Mouse (Mus musculus): ENCODE measurements around the gene Klf7. TPM values are rescaled to one million over a fixed set of nuclear protein-coding genes. Genes with fewer than 3 reads are reported as not detected.

The Klf7 gene
- polyA plus RNA-seq, 1 experiment: 31.7 TPM

DNA sequence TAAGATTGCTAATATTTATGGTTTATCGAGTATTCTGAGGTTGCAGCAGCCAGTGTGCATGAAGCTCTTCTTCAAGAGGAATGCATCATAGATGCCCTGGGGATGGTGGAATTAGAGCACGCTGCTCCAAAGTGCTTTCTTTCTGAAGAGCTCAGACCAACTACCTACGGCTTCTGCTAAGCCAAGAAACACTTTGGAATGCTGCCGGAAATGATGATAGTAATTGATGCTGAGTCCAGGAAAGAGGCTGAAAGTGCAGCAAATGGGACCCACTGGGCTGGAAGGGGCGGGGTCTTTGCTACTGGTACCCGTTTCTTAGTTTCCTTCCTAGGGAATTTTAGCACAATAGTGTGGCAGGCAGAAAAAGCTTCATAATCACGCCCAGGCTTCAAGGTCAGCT, 62.0 kb downstream of the Klf7 start:
- H3K4me1 ChIP-seq (replicated peaks; ENCODE audit: control insufficient read depth, insufficient read depth, low read length): peaks cover 4% of the 10 kb centered on the region
- no peak overlapping the region for H3K4me3 ChIP-seq (ENCODE audit: control insufficient read depth, insufficient read depth, low read length)
- H3K27me3 ChIP-seq (ENCODE audit: control insufficient read depth, insufficient read depth, low read length): no peaks in the 10 kb centered on the region
- no peak overlapping the region for H3K27ac ChIP-seq (ENCODE audit: control insufficient read depth, insufficient read depth, low read length)
- no peak for TF ChIP-seq POLR2A (IDR thresholded peaks at IDR 0.05; ENCODE audit: control insufficient read depth, extremely low read depth, insufficient read depth, low read length, poor library complexity)
- no peak for TF ChIP-seq CTCF (IDR thresholded peaks at IDR 0.05; ENCODE audit: borderline replicate concordance, control insufficient read depth, extremely low read depth, insufficient read depth, low read length, poor library complexity)
- WGBS: 94% methylated on average over 7 of the region's 7 CpGs
- DNase-seq: no peak
- no peaks in the 10 kb centered on the region for H3K36me3 ChIP-seq (ENCODE audit: control insufficient read depth, insufficient read depth, low read length)

DNA sequence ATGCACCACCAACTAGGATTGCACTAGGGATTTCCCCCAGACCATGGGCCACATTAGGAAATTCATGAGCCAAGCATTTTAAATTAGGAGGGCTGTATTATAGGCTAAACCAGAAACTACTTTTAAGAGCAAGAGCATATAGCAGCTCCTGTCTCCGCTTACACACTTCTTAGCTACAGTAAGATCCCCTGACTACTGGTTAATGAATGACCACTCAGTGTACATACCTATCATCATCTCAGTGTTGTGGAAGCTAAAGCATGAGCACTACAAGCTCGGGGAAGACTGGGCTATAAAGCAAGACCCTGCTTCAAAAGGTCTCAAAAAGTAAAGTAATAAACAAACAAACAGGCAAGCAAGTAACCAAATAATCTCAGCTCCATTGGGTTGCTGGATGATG, 65.5 kb downstream of the Klf7 start:
- no peaks in the 10 kb centered on the region for H3K36me3 ChIP-seq (ENCODE audit: control insufficient read depth, insufficient read depth, low read length)
- no peak overlapping the region for H3K4me3 ChIP-seq (ENCODE audit: control insufficient read depth, insufficient read depth, low read length)
- H3K27ac ChIP-seq (ENCODE audit: control insufficient read depth, insufficient read depth, low read length): no peak overlapping the region
- no peak for TF ChIP-seq POLR2A (IDR thresholded peaks at IDR 0.05; ENCODE audit: control insufficient read depth, extremely low read depth, insufficient read depth, low read length, poor library complexity)
- TF ChIP-seq CTCF (IDR thresholded peaks at IDR 0.05; ENCODE audit: borderline replicate concordance, control insufficient read depth, extremely low read depth, insufficient read depth, low read length, poor library complexity): no peak
- H3K4me1 ChIP-seq (replicated peaks; ENCODE audit: control insufficient read depth, insufficient read depth, low read length): peaks cover 8% of the 10 kb centered on the region
- WGBS: 94% methylated on average over 2 of the region's 2 CpGs
- no peak for DNase-seq
- H3K27me3 ChIP-seq (ENCODE audit: control insufficient read depth, insufficient read depth, low read length): no peaks in the 10 kb centered on the region

DNA sequence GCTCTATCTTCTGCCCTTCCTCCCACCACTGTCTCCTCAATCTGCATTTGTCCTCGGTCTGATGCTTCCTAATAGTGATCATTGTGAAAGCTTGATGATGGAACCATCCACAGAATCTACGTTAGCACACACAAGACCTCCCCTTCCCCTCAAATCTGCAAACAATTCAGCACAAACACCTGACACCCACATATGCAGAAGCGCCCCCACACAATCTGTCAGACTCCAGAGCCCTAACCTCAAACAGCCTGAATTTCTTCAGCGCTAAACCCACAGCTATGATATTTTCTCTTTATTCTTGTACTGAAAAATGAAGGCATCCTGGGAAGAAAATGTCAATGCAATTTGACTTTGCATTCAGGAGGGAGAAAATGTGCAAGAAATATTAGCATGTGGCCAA, 66.1 kb downstream of the Klf7 start:
- 85% methylated on average over 4 of the region's 4 CpGs for WGBS

DNA sequence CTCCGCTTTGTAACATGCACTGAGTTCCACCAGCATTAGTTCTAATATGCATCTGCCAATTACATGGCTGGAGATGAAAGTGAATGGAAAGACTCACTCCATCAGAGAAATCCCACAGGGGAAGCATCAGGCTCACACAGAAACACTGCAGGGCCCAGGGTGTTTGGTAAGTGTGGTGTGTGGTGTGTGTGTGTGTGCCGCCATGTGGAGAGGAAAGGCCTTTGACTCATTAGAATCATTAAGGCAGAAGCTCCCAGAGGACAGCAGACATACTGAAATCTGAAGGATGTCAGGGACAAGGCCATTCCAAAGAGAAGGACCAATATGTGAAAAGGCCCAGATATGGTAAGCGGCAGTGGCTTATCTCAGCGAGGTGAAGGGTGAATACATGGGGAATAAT, 66.9 kb downstream of the Klf7 start:
- H3K4me1 ChIP-seq (replicated peaks; ENCODE audit: control insufficient read depth, insufficient read depth, low read length): peaks cover 8% of the 10 kb centered on the region
- no peak overlapping the region for H3K4me3 ChIP-seq (ENCODE audit: control insufficient read depth, insufficient read depth, low read length)
- H3K27me3 ChIP-seq (ENCODE audit: control insufficient read depth, insufficient read depth, low read length): no peaks in the 10 kb centered on the region
- TF ChIP-seq CTCF (IDR thresholded peaks at IDR 0.05; ENCODE audit: borderline replicate concordance, control insufficient read depth, extremely low read depth, insufficient read depth, low read length, poor library complexity): no peak
- no peak for TF ChIP-seq POLR2A (IDR thresholded peaks at IDR 0.05; ENCODE audit: control insufficient read depth, extremely low read depth, insufficient read depth, low read length, poor library complexity)
- H3K36me3 ChIP-seq (ENCODE audit: control insufficient read depth, insufficient read depth, low read length): no peaks in the 10 kb centered on the region
- no peak overlapping the region for H3K27ac ChIP-seq (ENCODE audit: control insufficient read depth, insufficient read depth, low read length)
- no peak for DNase-seq
- WGBS: 98% methylated on average over 4 of the region's 4 CpGs

More for the DNA sequence above, 66.1 kb downstream of the Klf7 start:
- Histone ChIP-seq H3K4me3 (ENCODE audit: control insufficient read depth, insufficient read depth, low read length) (no peak overlapping the region), H3K4me1 (replicated peaks; ENCODE audit: control insufficient read depth, insufficient read depth, low read length) (peaks cover 8% of the 10 kb centered on the region), H3K36me3 (ENCODE audit: control insufficient read depth, insufficient read depth, low read length) (no peaks in the 10 kb centered on the region), H3K27me3 (ENCODE audit: control insufficient read depth, insufficient read depth, low read length) (no peaks in the 10 kb centered on the region), H3K27ac (ENCODE audit: control insufficient read depth, insufficient read depth, low read length) (no peak overlapping the region)
- no peak for DNase-seq
- TF ChIP-seq CTCF (IDR thresholded peaks at IDR 0.05; ENCODE audit: borderline replicate concordance, control insufficient read depth, extremely low read depth, insufficient read depth, low read length, poor library complexity) (no peak), POLR2A (IDR thresholded peaks at IDR 0.05; ENCODE audit: control insufficient read depth, extremely low read depth, insufficient read depth, low read length, poor library complexity) (no peak)

DNA sequence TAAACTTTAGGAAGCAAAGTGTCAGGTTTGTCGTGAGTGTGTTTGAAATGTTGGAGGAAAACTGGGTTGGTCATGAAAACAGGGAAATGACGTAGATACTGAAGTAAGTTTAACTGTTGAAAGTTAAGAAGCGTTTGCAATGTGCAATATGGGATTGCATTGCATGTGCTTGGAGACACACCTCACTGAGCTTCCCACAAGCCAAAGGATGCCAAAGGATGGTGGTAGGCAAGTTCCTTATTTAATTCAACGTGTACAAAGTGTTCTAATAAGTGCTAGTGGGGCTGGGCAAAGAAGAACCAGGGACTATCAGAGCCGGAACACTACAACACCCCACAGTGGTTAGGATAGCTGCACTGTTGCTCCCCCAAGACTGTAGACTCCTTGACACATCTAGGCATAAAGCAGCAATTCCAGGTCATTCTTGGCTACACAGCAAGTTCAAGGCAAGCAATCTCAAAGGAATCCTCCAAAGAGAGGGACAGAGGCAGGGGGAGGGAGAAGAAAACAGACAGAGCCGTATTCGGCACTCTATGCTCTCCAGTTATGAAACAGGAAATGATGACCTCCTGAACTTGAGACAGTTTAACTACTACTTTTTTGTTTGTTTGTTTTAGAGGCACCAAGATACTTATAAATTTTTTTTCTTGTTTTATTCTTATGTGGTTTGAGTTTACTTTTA, 69.9 kb downstream of the Klf7 start:
- TF ChIP-seq POLR2A (IDR thresholded peaks at IDR 0.05; ENCODE audit: control insufficient read depth, extremely low read depth, insufficient read depth, low read length, poor library complexity) (no peak), CTCF (IDR thresholded peaks at IDR 0.05; ENCODE audit: borderline replicate concordance, control insufficient read depth, extremely low read depth, insufficient read depth, low read length, poor library complexity) (no peak)
- Histone ChIP-seq H3K27me3 (ENCODE audit: control insufficient read depth, insufficient read depth, low read length) (no peaks in the 10 kb centered on the region), H3K4me3 (ENCODE audit: control insufficient read depth, insufficient read depth, low read length) (no peak overlapping the region), H3K4me1 (replicated peaks; ENCODE audit: control insufficient read depth, insufficient read depth, low read length) (peaks cover 8% of the 10 kb centered on the region), H3K36me3 (ENCODE audit: control insufficient read depth, insufficient read depth, low read length) (no peaks in the 10 kb centered on the region), H3K27ac (ENCODE audit: control insufficient read depth, insufficient read depth, low read length) (no peak overlapping the region)
- no peak for DNase-seq
- 55% methylated on average over 7 of the region's 7 CpGs for WGBS

DNA sequence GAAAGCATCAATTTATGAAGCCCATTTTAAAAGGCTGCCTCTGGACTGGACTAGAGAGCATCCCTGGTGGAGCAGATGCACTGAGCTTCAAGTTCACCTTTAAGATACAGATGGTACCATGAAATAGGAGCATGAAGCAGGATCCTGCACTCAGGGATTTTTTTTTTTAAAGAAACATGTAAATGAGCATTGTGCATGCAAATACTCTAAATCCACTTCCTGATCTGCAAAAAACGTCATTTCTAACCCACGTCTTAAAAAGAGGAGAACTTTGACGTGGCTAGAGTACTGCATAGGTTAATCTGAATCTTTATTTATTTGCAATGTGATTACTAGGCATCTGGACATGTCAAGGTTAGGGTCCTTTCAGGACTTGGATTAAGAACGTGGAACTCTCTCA, 73.5 kb downstream of the Klf7 start:
- H3K27ac ChIP-seq (ENCODE audit: control insufficient read depth, insufficient read depth, low read length): no peak overlapping the region
- no peak for DNase-seq
- TF ChIP-seq CTCF (IDR thresholded peaks at IDR 0.05; ENCODE audit: borderline replicate concordance, control insufficient read depth, extremely low read depth, insufficient read depth, low read length, poor library complexity) (no peak), POLR2A (IDR thresholded peaks at IDR 0.05; ENCODE audit: control insufficient read depth, extremely low read depth, insufficient read depth, low read length, poor library complexity) (no peak)
- H3K27me3 ChIP-seq (ENCODE audit: control insufficient read depth, insufficient read depth, low read length): no peaks in the 10 kb centered on the region
- no peaks in the 10 kb centered on the region for H3K36me3 ChIP-seq (ENCODE audit: control insufficient read depth, insufficient read depth, low read length)
- WGBS: 55% methylated on average over 4 of the region's 4 CpGs
- peaks cover 12% of the 10 kb centered on the region for H3K4me1 ChIP-seq (replicated peaks; ENCODE audit: control insufficient read depth, insufficient read depth, low read length)
- H3K4me3 ChIP-seq (ENCODE audit: control insufficient read depth, insufficient read depth, low read length): no peak overlapping the region

DNA sequence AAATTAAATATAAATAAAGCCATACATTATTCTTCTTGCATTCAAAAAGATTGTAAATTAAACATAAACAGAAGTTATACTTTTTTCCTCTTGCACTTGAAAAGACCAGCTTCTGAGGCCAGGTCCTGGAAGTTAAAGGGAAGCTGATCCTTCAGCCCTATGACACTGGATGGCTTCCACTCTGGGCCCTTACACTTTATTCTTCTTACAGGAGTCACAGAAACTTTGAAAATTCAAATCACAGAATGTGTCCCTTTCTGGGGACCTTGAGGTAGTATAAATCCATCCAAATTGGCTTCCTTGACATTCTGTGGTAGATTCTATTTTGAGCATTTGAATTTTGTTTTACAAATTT, 75.3 kb downstream of the Klf7 start:
- no peak for DNase-seq
- H3K36me3 ChIP-seq (ENCODE audit: control insufficient read depth, insufficient read depth, low read length): no peaks in the 10 kb centered on the region; the same call in 1 of the 2 replicates
- no peak for TF ChIP-seq POLR2A (IDR thresholded peaks at IDR 0.05; ENCODE audit: control insufficient read depth, extremely low read depth, insufficient read depth, low read length, poor library complexity)
- TF ChIP-seq CTCF (IDR thresholded peaks at IDR 0.05; ENCODE audit: borderline replicate concordance, control insufficient read depth, extremely low read depth, insufficient read depth, low read length, poor library complexity): no peak
- no peaks in the 10 kb centered on the region for H3K27me3 ChIP-seq (ENCODE audit: control insufficient read depth, insufficient read depth, low read length)
- H3K27ac ChIP-seq (ENCODE audit: control insufficient read depth, insufficient read depth, low read length): no peak overlapping the region
- H3K4me3 ChIP-seq (ENCODE audit: control insufficient read depth, insufficient read depth, low read length): no peak overlapping the region
- peaks cover 8% of the 10 kb centered on the region for H3K4me1 ChIP-seq (replicated peaks; ENCODE audit: control insufficient read depth, insufficient read depth, low read length)

Measured in thymus, adult 2 months (tissue).